Mouse (Mus musculus): ENCODE measurements at regions not wholly inside any gene's neighbourhood (a gene's known extent, or its start where the extent isn't known, plus 50 kb on each side); places are given as distances from the start of the nearest gene placed in this dataset.

GRCm38 (mm10) chr10:92538433-92538832, 183.8 kb downstream of the Nedd1 start:
- H3K9me3 ChIP-seq (ENCODE audit: control insufficient read depth, low read length) = no peaks in the 10 kb centered on the region
- no peak for DNase-seq (ENCODE audit: low spot score)
- H3K36me3 ChIP-seq (ENCODE audit: control insufficient read depth, insufficient read depth, low read length) = no peaks in the 10 kb centered on the region
- no peaks in the 10 kb centered on the region for H3K27me3 ChIP-seq (ENCODE audit: control insufficient read depth, insufficient read depth, low read length)
- WGBS = 83% methylated on average over 4 of the region's 4 CpGs
- no peak overlapping the region for H3K4me2 ChIP-seq (ENCODE audit: low read depth, low read length, severe bottlenecking)
- no peak overlapping the region for H3K9ac ChIP-seq (ENCODE audit: low read length)
- no peaks in the 10 kb centered on the region for H3K4me1 ChIP-seq (replicated peaks; ENCODE audit: control insufficient read depth, insufficient read depth, low read length)
- H3K4me3 ChIP-seq (ENCODE audit: low read depth, low read length) = no peak overlapping the region
- no peak overlapping the region for H3K27ac ChIP-seq (ENCODE audit: low read depth, low read length)
- no peak for ATAC-seq (replicated peaks; ENCODE audit: low FRiP score)

GRCm38 (mm10) chr10:92516886-92517285, 205.3 kb downstream of the Nedd1 start:
- Histone ChIP-seq H3K36me3 (ENCODE audit: control insufficient read depth, insufficient read depth, low read length) (no peaks in the 10 kb centered on the region), H3K4me2 (ENCODE audit: low read depth, low read length, severe bottlenecking) (no peak overlapping the region), H3K27ac (ENCODE audit: low read depth, low read length) (no peak overlapping the region), H3K4me1 (replicated peaks; ENCODE audit: control insufficient read depth, insufficient read depth, low read length) (no peaks in the 10 kb centered on the region), H3K9ac (ENCODE audit: low read length) (no peak overlapping the region), H3K27me3 (ENCODE audit: control insufficient read depth, insufficient read depth, low read length) (no peaks in the 10 kb centered on the region), H3K4me3 (ENCODE audit: low read depth, low read length) (no peak overlapping the region), H3K9me3 (ENCODE audit: control insufficient read depth, low read length) (no peaks in the 10 kb centered on the region)
- ATAC-seq (replicated peaks; ENCODE audit: low FRiP score) (no peak), DNase-seq (ENCODE audit: low spot score) (no peak)
- WGBS = 83% methylated on average over 5 of the region's 5 CpGs

GRCm38 (mm10) chr10:92511769-92512168, 210.5 kb downstream of the Nedd1 start:
- 78% methylated on average over 7 of the region's 7 CpGs for WGBS
- ATAC-seq (replicated peaks; ENCODE audit: low FRiP score) = no peak

GRCm38 (mm10) chr10:92510677-92511076, 211.5 kb downstream of the Nedd1 start:
- no peaks in the 10 kb centered on the region for H3K27me3 ChIP-seq (ENCODE audit: control insufficient read depth, insufficient read depth, low read length)
- no peak overlapping the region for H3K27ac ChIP-seq (ENCODE audit: low read depth, low read length)
- H3K9me3 ChIP-seq (ENCODE audit: control insufficient read depth, low read length) = no peaks in the 10 kb centered on the region
- WGBS = 84% methylated on average over 2 of the region's 2 CpGs
- no peaks in the 10 kb centered on the region for H3K4me1 ChIP-seq (replicated peaks; ENCODE audit: control insufficient read depth, insufficient read depth, low read length)
- ATAC-seq (replicated peaks; ENCODE audit: low FRiP score) = no peak
- H3K9ac ChIP-seq (ENCODE audit: low read length) = no peak overlapping the region
- no peak overlapping the region for H3K4me2 ChIP-seq (ENCODE audit: low read depth, low read length, severe bottlenecking)
- H3K36me3 ChIP-seq (ENCODE audit: control insufficient read depth, insufficient read depth, low read length) = no peaks in the 10 kb centered on the region
- no peak for DNase-seq (ENCODE audit: low spot score)
- H3K4me3 ChIP-seq (ENCODE audit: low read depth, low read length) = no peak overlapping the region

More at GRCm38 (mm10) chr10:92511769-92512168, 210.5 kb downstream of the Nedd1 start:
- Histone ChIP-seq H3K9me3 (ENCODE audit: control insufficient read depth, low read length) (no peaks in the 10 kb centered on the region), H3K4me2 (ENCODE audit: low read depth, low read length, severe bottlenecking) (no peak overlapping the region), H3K27me3 (ENCODE audit: control insufficient read depth, insufficient read depth, low read length) (no peaks in the 10 kb centered on the region), H3K4me3 (ENCODE audit: low read depth, low read length) (no peak overlapping the region), H3K9ac (ENCODE audit: low read length) (no peak overlapping the region), H3K36me3 (ENCODE audit: control insufficient read depth, insufficient read depth, low read length) (no peaks in the 10 kb centered on the region), H3K27ac (ENCODE audit: low read depth, low read length) (no peak overlapping the region), H3K4me1 (replicated peaks; ENCODE audit: control insufficient read depth, insufficient read depth, low read length) (no peaks in the 10 kb centered on the region)
- DNase-seq (ENCODE audit: low spot score) = no peak

GRCm38 (mm10) chr10:92504271-92504670, 217.9 kb downstream of the Nedd1 start:
- H3K4me3 ChIP-seq (ENCODE audit: low read depth, low read length) = no peak overlapping the region
- ATAC-seq (replicated peaks; ENCODE audit: low FRiP score) = no peak
- 93% methylated on average over 1 of the region's 1 CpGs for whole genome bisulfite sequencing
- no peak overlapping the region for H3K27ac ChIP-seq (ENCODE audit: low read depth, low read length)
- H3K36me3 ChIP-seq (ENCODE audit: control insufficient read depth, insufficient read depth, low read length) = no peaks in the 10 kb centered on the region
- H3K9ac ChIP-seq (ENCODE audit: low read length) = no peak overlapping the region
- H3K27me3 ChIP-seq (ENCODE audit: control insufficient read depth, insufficient read depth, low read length) = no peaks in the 10 kb centered on the region
- no peaks in the 10 kb centered on the region for H3K9me3 ChIP-seq (ENCODE audit: control insufficient read depth, low read length)
- no peak for DNase-seq (ENCODE audit: low spot score)
- no peak overlapping the region for H3K4me2 ChIP-seq (ENCODE audit: low read depth, low read length, severe bottlenecking)
- no peaks in the 10 kb centered on the region for H3K4me1 ChIP-seq (replicated peaks; ENCODE audit: control insufficient read depth, insufficient read depth, low read length)

- no peaks in the 10 kb centered on the region for H3K27me3 ChIP-seq (ENCODE audit: control insufficient read depth, insufficient read depth, low read length)
- no peak for DNase-seq (ENCODE audit: low spot score)
- H3K9me3 ChIP-seq (ENCODE audit: control insufficient read depth, low read length) = peaks cover 4% of the 10 kb centered on the region; the same call in 1 of the 2 replicates
- no peak for ATAC-seq (replicated peaks; ENCODE audit: low FRiP score)
- no peak overlapping the region for H3K27ac ChIP-seq (ENCODE audit: low read depth, low read length)
- no peaks in the 10 kb centered on the region for H3K36me3 ChIP-seq (ENCODE audit: control insufficient read depth, insufficient read depth, low read length)
- H3K4me1 ChIP-seq (replicated peaks; ENCODE audit: control insufficient read depth, insufficient read depth, low read length) = no peaks in the 10 kb centered on the region
- WGBS = 88% methylated on average over 1 of the region's 1 CpGs
- no peak overlapping the region for H3K9ac ChIP-seq (ENCODE audit: low read length)
- H3K4me2 ChIP-seq (ENCODE audit: low read depth, low read length, severe bottlenecking) = no peak overlapping the region
- H3K4me3 ChIP-seq (ENCODE audit: low read depth, low read length) = no peak overlapping the region
Observed at GRCm38 (mm10) chr10:92483592-92483991, 238.6 kb downstream of the Nedd1 start.

- no peaks in the 10 kb centered on the region; the same call in 1 of the 2 replicates for H3K9me3 ChIP-seq (ENCODE audit: control insufficient read depth, low read length)
- ATAC-seq (replicated peaks; ENCODE audit: low FRiP score) (no peak), DNase-seq (ENCODE audit: low spot score) (peak; percentile 52)
- no peaks in the 10 kb centered on the region for H3K36me3 ChIP-seq (ENCODE audit: control insufficient read depth, insufficient read depth, low read length)
- H3K4me1 ChIP-seq (replicated peaks; ENCODE audit: control insufficient read depth, insufficient read depth, low read length) = no peaks in the 10 kb centered on the region
- no peak overlapping the region for H3K27ac ChIP-seq (ENCODE audit: low read depth, low read length)
- no peak overlapping the region for H3K4me2 ChIP-seq (ENCODE audit: low read depth, low read length, severe bottlenecking)
- no peaks in the 10 kb centered on the region for H3K27me3 ChIP-seq (ENCODE audit: control insufficient read depth, insufficient read depth, low read length)
- 35% methylated on average over 3 of the region's 3 CpGs for WGBS
- H3K9ac ChIP-seq (ENCODE audit: low read length) = no peak overlapping the region
- no peak overlapping the region for H3K4me3 ChIP-seq (ENCODE audit: low read depth, low read length)
Observed at GRCm38 (mm10) chr10:92473282-92473681, 248.9 kb downstream of the Nedd1 start.

GRCm38 (mm10) chr10:92471111-92471510, 251.1 kb downstream of the Nedd1 start:
- Histone ChIP-seq H3K4me2 (ENCODE audit: low read depth, low read length, severe bottlenecking) (no peak overlapping the region), H3K36me3 (ENCODE audit: control insufficient read depth, insufficient read depth, low read length) (no peaks in the 10 kb centered on the region), H3K27ac (ENCODE audit: low read depth, low read length) (no peak overlapping the region), H3K4me1 (replicated peaks; ENCODE audit: control insufficient read depth, insufficient read depth, low read length) (no peaks in the 10 kb centered on the region), H3K4me3 (ENCODE audit: low read depth, low read length) (no peak overlapping the region), H3K9ac (ENCODE audit: low read length) (no peak overlapping the region), H3K27me3 (ENCODE audit: control insufficient read depth, insufficient read depth, low read length) (no peaks in the 10 kb centered on the region), H3K9me3 (ENCODE audit: control insufficient read depth, low read length) (no peaks in the 10 kb centered on the region; the same call in 1 of the 2 replicates)
- ATAC-seq (replicated peaks; ENCODE audit: low FRiP score) = no peak
- 95% methylated on average over 1 of the region's 1 CpGs for WGBS
- DNase-seq (ENCODE audit: low spot score) = no peak

GRCm38 (mm10) chr10:92455195-92455594, 267.0 kb downstream of the Nedd1 start:
- Histone ChIP-seq H3K4me1 (replicated peaks; ENCODE audit: control insufficient read depth, insufficient read depth, low read length) (no peaks in the 10 kb centered on the region), H3K27ac (ENCODE audit: low read depth, low read length) (no peak overlapping the region), H3K27me3 (ENCODE audit: control insufficient read depth, insufficient read depth, low read length) (no peaks in the 10 kb centered on the region), H3K36me3 (ENCODE audit: control insufficient read depth, insufficient read depth, low read length) (no peaks in the 10 kb centered on the region), H3K9me3 (ENCODE audit: control insufficient read depth, low read length) (no peaks in the 10 kb centered on the region), H3K4me3 (ENCODE audit: low read depth, low read length) (no peak overlapping the region), H3K4me2 (ENCODE audit: low read depth, low read length, severe bottlenecking) (no peak overlapping the region), H3K9ac (ENCODE audit: low read length) (no peak overlapping the region)
- WGBS = 91% methylated on average over 1 of the region's 1 CpGs
- no peak for ATAC-seq (replicated peaks; ENCODE audit: low FRiP score)
- no peak for DNase-seq (ENCODE audit: low spot score)

Measured in forebrain, embryonic 11.5 days (tissue).